Mouse (Mus musculus): ENCODE results near the gene Vti1a.

- TF ChIP-seq FLI1 (IDR thresholded peaks at IDR 0.05; ENCODE audit: low read length) (no peak), GATA1 (IDR thresholded peaks at IDR 0.05; ENCODE audit: borderline replicate concordance, low read length) (no peak)
These were observed 327.3 kb downstream of the Vti1a start for GRCm38 (mm10) chr19:55643288-55643901.
